Mouse (Mus musculus) hematopoietic stem cell, adult 5-6 weeks (primary cell): Measurements from ENCODE around the gene Rufy3. TPM values are rescaled to one million over a fixed set of nuclear protein-coding genes. Genes with fewer than 3 reads are reported as not detected.

Source experiments
- ATAC-seq, 2 experiments: fragments of 125-278 bp in 1 of 2; replicated peaks in 1 of 2; 2 replicates each; pipeline ENCODE4 v1.8.0; 2016 to 2017; ENCODE audit warnings: inconsistent platforms in 2 of 2, mild to moderate bottlenecking in 2 of 2, moderate number of reproducible peaks in 2 of 2, low read depth in 1 of 2, moderate TSS enrichment in 1 of 2; ENCODE audit not compliant: low FRiP score in 2 of 2, poor library complexity in 2 of 2, severe bottlenecking in 2 of 2, insufficient read depth in 1 of 2, low TSS enrichment in 1 of 2
- total RNA-seq: library from RNA; stranded (forward); fragments of 172-1452, 232-1000 nt; gene quantifications from 2 replicates; pipeline ENCODE4 v1.2.3, GENCODE M21; 2017

The Rufy3 gene
- total RNA-seq, 1 experiment from 2014 or later = 19.5 TPM

DNA sequence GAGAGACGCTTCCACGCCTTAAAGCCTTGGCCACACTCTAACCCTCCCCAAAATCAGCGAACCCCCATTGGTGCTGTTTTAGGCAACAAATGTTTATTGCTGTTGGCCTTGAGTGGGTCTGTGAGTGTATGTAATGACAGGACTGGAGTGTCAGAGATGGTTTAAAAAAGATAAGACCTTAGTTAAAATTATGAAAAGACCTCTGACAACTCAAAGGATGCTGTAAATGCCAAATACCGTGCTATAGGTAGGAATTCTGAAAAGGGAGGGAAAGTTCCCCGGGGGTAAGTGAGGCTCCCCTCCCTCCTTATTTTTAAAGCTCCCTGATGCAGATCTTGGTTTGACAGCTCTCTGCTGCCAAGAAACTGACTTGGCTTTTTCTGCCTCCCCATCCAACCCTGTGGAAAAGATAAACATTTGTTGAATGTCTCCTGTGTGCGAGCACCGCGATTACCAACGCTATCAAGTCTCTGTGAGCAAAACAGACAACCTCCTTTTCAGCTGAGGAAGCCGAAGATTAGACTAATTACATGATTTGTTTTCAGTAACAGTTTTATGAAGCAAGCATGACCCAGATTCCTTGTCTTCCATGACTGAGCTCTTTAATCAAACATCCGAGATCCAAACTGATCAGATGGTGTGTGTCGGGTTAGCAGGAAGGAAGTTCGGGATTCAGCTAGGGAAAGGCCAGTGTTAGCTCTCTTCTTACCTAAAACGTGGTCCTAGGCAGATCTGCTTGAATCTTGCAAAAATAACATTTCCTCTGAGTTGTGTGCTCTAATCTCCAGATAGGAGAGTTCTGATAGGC is 1.4 kb downstream of the Rufy3 start:
- peak; percentile 57 to 60 for ATAC-seq

GRCm38 (mm10) chr5:88569541-88569940 is 4.7 kb downstream of the Rufy3 start:
- no peak for ATAC-seq

DNA sequence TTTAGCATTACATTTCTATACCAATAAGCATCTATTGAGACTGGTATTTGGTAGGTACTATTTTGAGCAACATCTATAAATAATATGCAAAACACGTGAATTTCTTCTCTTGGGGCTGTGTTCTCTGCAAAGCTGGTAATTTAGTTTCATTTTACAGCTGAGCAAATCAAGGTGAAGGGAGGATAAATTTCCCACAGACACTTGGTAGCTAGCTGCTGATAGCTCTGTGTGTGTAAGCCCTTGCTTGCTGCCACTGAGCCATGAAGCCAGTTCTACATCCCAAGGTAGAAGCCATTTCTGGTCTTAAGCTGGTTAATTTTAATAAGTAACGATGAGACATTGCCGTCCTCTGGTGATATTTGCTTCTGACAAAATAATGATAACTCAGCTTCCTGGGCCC is 10.0 kb downstream of the Rufy3 start:
- ATAC-seq = no peak

DNA sequence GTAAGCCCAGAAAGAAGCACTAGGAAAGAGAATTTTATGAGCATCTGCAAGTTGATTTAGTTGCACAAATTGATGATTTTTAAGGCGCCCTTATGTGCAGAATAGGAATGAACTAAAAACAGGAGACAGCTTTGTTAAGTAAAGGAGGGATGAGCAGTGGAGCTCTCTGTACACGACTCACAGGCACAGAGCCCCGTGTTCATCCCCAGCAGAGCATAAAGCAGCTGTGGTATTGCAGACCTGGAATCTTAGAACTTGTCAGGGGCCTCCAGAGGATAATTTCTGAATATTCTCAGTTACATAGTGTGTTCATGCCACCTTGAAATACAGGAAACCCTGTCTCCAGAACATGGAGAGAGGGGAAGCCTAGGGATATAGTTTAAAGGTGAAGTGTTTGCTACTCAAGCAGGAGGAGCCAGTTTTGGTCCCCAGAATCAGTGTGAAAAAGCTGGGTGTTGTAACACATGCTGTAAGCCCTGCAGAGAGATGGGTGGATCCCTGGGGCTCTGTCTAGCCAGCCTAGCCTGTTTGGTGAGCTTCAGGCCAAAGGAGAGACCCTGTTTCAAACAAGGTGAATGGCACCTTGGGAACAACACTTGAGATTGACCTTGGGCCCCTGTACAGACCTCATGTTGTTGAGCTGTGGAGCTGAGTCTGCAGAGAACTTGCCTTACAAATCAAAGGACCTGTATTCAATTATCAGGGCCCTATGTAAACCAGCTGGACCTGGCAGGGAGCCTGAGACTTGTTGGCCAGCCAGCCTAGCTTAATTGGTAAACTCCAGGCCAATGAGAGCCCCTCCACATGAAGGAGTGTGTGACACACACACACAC is 10.9 kb downstream of the Rufy3 start:
- no peak for ATAC-seq

- no peak for ATAC-seq
These were observed 15.8 kb downstream of the Rufy3 start for GRCm38 (mm10) chr5:88580681-88581080.

DNA sequence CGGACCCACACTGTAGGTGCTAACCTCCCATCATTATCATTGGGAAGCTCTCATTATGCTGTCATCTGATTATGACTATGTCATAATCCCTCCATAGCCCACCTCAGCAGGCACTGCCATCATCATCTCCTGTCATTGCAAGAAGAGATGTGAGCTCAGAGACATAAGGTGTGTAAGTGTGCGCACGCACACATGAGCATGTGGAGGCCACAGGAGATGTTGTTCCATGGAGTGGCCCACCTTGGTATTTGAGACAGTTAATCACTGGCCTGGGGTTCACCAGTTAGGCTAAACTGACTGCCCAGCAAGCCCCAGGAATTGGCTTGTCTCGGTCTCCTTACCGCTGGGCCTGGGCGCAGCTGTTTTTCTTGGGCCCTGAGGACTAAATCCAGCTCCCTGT is 16.5 kb downstream of the Rufy3 start:
- no peak for ATAC-seq

- no peak for ATAC-seq
These were observed 18.6 kb downstream of the Rufy3 start for GRCm38 (mm10) chr5:88583271-88584031.

DNA sequence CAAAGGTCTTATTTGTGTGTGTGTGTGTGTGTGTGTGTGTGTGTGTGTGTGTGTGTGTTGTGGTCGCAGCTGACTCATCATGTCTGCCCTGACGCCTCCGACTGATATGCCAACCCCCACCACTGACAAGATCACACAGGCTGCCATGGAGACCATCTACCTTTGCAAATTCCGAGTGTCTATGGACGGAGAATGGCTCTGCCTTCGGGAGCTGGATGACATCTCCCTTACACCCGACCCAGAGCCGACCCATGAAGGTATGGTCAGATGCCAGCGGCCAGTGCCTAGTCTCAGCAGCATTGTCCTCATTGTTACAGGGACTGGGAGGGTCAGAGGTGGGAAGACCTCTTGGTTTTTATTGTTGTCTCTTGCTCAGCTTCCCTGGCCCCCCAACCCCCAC is 19.2 kb downstream of the Rufy3 start:
- no peak for ATAC-seq

DNA sequence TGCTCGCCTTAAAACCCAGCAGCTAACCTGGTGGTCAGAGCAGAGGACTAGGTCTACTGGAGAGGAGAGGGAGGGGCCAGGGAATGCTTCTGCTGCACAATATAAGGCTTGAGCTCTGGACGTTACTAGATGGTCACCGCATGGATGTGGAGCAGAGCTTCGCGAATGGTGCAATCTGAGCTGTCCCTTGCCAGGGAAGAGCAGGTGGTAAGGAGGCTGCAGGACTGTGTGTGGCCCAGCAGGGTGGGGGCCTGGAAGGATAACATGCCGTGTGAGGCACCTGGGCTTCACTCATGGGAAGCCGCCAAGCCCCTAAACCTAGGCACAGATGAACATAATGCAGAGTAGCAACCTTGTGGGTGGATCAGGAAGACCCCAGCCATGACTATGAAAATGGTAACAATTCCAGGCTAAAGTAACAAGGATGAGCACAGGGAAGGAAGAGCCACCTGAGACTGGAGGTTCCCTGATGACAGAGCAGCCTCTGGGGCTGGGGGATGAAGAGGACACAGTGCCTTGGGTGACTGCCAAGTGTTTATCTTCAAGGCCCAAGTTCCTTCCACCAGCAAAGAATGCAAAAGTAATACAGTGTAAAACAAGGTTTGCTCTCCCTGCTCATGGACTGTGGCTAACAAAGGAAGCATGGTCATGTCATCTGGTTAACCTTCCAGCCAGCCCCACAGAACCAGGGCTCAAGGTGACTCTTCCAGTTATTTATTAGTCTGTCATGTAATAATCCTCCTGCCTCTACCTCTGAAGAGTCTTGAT is 21.8 kb downstream of the Rufy3 start:
- ATAC-seq = peak; percentile 38 to 50; a peak in 3 of 4 replicates

GRCm38 (mm10) chr5:88587211-88587934 is 22.5 kb downstream of the Rufy3 start:
- peak; percentile 47 to 48; a peak in 2 of 4 replicates for ATAC-seq

DNA sequence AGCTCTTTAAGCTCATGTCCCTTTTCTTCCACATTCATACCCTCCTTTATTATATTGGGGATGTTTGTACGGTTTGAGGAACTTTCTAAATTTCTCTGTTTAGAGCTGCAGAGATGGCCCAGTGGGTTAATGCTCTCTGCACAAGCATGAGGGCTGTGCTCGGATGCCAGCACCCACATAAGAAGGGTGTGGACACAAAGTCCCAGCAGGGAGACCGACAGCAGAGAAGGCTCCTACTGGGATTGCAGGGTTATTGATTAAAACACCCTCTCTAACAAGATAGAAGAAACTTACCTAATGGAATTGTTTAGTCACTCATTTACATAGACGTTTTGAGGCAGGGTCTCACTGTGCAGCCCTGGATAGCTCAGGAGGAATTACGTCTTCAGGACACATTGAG is 23.6 kb downstream of the Rufy3 start:
- no peak for ATAC-seq

DNA sequence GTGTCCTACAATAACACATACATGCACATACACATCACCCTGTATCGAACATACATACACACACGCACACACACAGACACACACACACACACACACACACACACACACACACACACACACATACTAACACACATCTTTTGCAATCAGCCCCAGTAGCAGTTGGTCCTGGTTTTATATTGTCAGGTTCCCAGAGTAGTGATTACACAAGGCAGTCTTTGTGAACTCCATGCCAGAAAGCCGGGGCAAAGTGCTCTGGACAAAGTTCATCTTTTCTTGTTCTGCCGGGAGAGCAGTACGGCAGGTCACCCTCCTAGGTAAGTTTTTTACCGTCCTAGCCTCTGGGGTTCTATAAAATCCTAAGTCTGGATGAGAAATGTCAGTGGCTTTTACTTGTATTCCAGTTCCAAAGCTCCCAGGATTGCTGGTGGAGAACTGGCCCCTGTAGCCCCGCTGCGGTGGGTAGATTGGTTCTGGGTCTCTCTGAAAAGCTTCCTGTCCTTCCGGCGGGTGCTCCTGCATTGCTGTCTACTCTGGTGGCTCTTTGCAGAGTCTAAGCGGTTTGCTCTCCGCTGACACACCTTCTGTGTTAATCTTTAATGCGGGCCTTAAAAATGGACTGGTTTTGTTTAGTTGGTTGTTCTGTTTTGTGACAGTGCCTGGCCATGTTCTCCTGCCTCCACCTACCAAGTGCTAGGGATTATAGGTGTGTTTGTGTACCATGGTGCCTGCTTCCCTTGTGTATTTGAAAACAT is 28.8 kb downstream of the Rufy3 start:
- no peak for ATAC-seq

DNA sequence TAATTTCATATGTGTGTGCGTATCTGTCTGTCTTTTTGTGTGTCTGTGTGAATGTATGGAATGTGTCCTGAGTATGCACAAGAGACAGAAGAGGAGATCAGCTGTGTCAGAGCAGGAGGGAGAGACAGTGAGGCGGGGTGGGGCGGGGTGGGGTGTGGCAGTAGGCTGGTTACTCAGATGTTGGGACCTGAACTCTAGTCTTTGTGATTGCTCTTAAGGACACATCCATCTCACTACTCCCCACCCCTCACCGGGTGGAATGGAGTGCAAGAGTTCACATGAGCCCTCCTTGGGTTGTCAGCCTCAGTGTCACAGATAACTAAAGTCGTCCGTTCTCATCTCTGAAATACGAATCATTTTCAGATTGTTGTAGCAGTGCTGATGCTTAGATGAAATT is 29.3 kb downstream of the Rufy3 start:
- ATAC-seq = no peak

GRCm38 (mm10) chr5:88595537-88596455 is 31.0 kb downstream of the Rufy3 start:
- ATAC-seq = no peak

GRCm38 (mm10) chr5:88598961-88599360 is 34.1 kb downstream of the Rufy3 start:
- no peak for ATAC-seq
